Mouse (Mus musculus): Measurements from ENCODE around the gene Dppa3.

DNA sequence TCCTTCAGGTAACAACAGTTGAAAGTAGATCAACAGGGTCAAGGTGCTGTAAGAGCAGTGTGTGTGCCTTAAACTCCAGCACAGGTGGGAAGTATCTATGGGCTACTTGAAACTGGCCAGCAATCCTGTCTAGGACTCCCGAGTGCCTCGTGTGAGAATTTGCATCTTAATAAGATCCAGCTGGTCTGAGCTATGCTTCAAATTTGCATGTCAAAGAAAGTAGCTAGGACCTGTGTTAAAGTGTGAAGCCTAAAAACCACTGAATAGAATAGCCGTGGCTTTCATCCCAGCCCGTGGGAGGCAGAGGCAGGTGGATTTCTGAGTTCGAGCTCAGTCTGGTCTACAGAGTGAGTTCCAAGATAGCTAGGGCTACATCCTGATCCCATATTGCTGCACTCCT, 1.7 kb upstream of the Dppa3 start:
- TF ChIP-seq GATA1 (IDR thresholded peaks at IDR 0.05; ENCODE audit: low read length) = no peak
- no peak for TF ChIP-seq TAL1 (IDR thresholded peaks at IDR 0.05; ENCODE audit: low read length)

Measured in erythroblast, embryonic 14.5 days (primary cell).